Mouse (Mus musculus) bone marrow macrophage, adult 2 months (primary cell): ENCODE measurements around the gene Micall1.

Experiments
- CTCF ChIP-seq: IDR thresholded peaks from 2 replicates; pipeline ENCODE4 v1.5.1; 2012; ENCODE audit warnings: low read depth, mild to moderate bottlenecking, low read length, moderate library complexity
- POLR2A ChIP-seq: IDR thresholded peaks from 2 replicates; pipeline ENCODE4 v1.6.1; 2012; ENCODE audit warnings: mild to moderate bottlenecking, low read depth, low read length, borderline replicate concordance

GRCm38 (mm10) chr15:79093083-79093839 is 15.4 kb upstream of the Micall1 start:
- TF ChIP-seq POLR2A (no peak), CTCF (no peak; the same call in 1 of the 2 replicates)
